ENCODE assay signal across 24 mouse cellular contexts in the genomic region with DNA sequence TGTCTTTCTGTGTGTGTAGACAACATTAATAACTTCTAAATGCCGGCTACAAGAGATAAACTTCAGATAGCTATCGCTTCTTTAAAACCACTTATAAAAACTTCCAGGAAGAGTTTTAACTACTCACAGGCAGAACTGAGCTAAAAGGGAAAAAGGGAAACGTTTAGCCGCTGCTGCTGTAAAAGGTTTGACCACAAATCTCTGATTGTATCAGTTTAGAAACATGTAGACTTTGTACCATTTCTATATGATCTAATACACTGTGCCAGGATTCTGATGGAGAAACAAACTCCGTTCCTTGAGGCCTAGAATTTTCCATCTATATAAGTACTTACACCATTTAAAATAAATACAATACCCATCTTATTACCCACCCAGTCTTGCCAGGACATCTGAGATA. TPM values are rescaled to one million over a fixed set of nuclear protein-coding genes. Genes with fewer than 3 reads are reported as not detected.
DNase-seq lines count a peak whose midpoint lies in the region; ATAC-seq lines count a peak whose summit lies in the region.
"Had no signal": no experiment of that assay in that cellular context is flagged by ENCODE, and none has a peak within 500 bp of the region (broad histone marks: within the 10 kb centered on the region; RNA-seq: fewer than 3 reads in every experiment).

No protein-coding gene starts in this region.

- no peaks in the 10 kb centered on the region for H3K9me3 ChIP-seq in heart, embryonic 16.5 days (replicated peaks; ENCODE audit: control insufficient read depth, low read length)
- H3K9me3 ChIP-seq in midbrain, embryonic 14.5 days (ENCODE audit: control insufficient read depth, low read length) = no peaks in the 10 kb centered on the region
- H3K9me3 ChIP-seq: embryonic facial prominence, embryonic 13.5 days; forebrain, embryonic 13.5 days; limb, embryonic 10.5 days; liver, embryonic 15.5 days; lung, embryonic 15.5 days had no signal

- intact Hi-C loops in heart, postnatal 25 days (cut with DNase I) = loop anchor here (10.0 kb wide), 1 partner anchor 91 kb away; no protein-coding TSS in a partner anchor

- H3K4me1 ChIP-seq in heart, embryonic 16.5 days (ENCODE audit: control insufficient read depth, insufficient read depth, low read length) = peaks cover 37% of the 10 kb centered on the region
- H3K4me1 ChIP-seq in midbrain, embryonic 14.5 days (ENCODE audit: control insufficient read depth, insufficient read depth, low read length) = peaks cover 50% of the 10 kb centered on the region

- ATAC-seq in heart, embryonic 16.5 days (replicated peaks; ENCODE audit: extremely low read depth, insufficient read depth, low FRiP score) = no peak
- ATAC-seq in CD4-positive, CD25-positive, alpha-beta regulatory T cell, adult 4 months = peak; percentile 61
- ATAC-seq in common myeloid progenitor, adult 5-6 weeks (replicated peaks; ENCODE audit: low read depth, poor library complexity, severe bottlenecking) = peak; percentile 46
- ATAC-seq in midbrain, embryonic 14.5 days (ENCODE audit: low FRiP score, low TSS enrichment) = no peak
- ATAC-seq: forebrain, embryonic 13.5 days; midbrain, embryonic 16.5 days had no signal

- H3K27me3 ChIP-seq in heart, embryonic 16.5 days (ENCODE audit: control insufficient read depth, insufficient read depth, low read length) = no peaks in the 10 kb centered on the region
- no peaks in the 10 kb centered on the region for H3K27me3 ChIP-seq in midbrain, embryonic 14.5 days (ENCODE audit: control insufficient read depth, insufficient read depth, low read length)
- H3K27me3 ChIP-seq: embryonic facial prominence, embryonic 13.5 days; forebrain, embryonic 13.5 days; liver, embryonic 15.5 days; lung, embryonic 15.5 days had no signal

- H3K4me3 ChIP-seq in heart, embryonic 16.5 days (ENCODE audit: low read length) = no peak overlapping the region
- no peak overlapping the region for H3K4me3 ChIP-seq in midbrain, embryonic 14.5 days (replicated peaks; ENCODE audit: low read depth, low read length)
- H3K4me3 ChIP-seq: embryonic facial prominence, embryonic 13.5 days; forebrain, embryonic 13.5 days; layer of hippocampus, adult 2 months; limb, embryonic 10.5 days; liver, embryonic 15.5 days; lung, embryonic 15.5 days had no signal

- no peaks in the 10 kb centered on the region for H3K36me3 ChIP-seq in heart, embryonic 16.5 days (ENCODE audit: control insufficient read depth, insufficient read depth)
- H3K36me3 ChIP-seq in midbrain, embryonic 14.5 days (ENCODE audit: control insufficient read depth, insufficient read depth, low read length) = peaks cover 6% of the 10 kb centered on the region; the same call in 1 of the 2 replicates
- H3K36me3 ChIP-seq: liver, embryonic 15.5 days; lung, embryonic 15.5 days had no signal

- H3K9ac ChIP-seq in heart, embryonic 16.5 days (ENCODE audit: low read length) = no peak overlapping the region
- H3K9ac ChIP-seq in midbrain, embryonic 14.5 days (replicated peaks; ENCODE audit: low read length) = no peak overlapping the region
- H3K9ac ChIP-seq: embryonic facial prominence, embryonic 13.5 days; forebrain, embryonic 13.5 days; liver, embryonic 15.5 days; lung, embryonic 15.5 days had no signal

- H3K4me2 ChIP-seq in heart, embryonic 16.5 days (ENCODE audit: low read depth, low read length) = peak overlapping the region; percentile 36
- no peak overlapping the region for H3K4me2 ChIP-seq in midbrain, embryonic 14.5 days (ENCODE audit: low read length)
- H3K4me2 ChIP-seq: embryonic facial prominence, embryonic 13.5 days; forebrain, embryonic 13.5 days; liver, embryonic 15.5 days; lung, embryonic 15.5 days had no signal

- 61% methylated on average over 5 of the region's 5 CpGs for WGBS in heart, embryonic 16.5 days
- WGBS in midbrain, embryonic 14.5 days = 90% methylated on average over 5 of the region's 5 CpGs

- H3K27ac ChIP-seq in heart, embryonic 16.5 days (ENCODE audit: low read length) = no peak overlapping the region
- H3K27ac ChIP-seq in midbrain, embryonic 14.5 days (replicated peaks; ENCODE audit: low read depth, low read length) = no peak overlapping the region
- H3K27ac ChIP-seq: embryonic facial prominence, embryonic 13.5 days; forebrain, embryonic 13.5 days; layer of hippocampus, adult 2 months; limb, embryonic 10.5 days; liver, embryonic 15.5 days; lung, embryonic 15.5 days had no signal

- DNase-seq in heart, postnatal 25 days (ENCODE audit: low spot score) = no peak
- no peak for DNase-seq in gastrocnemius, postnatal 4 days (ENCODE audit: low spot score in 2 of 2)
- DNase-seq in thymus, postnatal 0 days (ENCODE audit: low spot score) = no peak
- DNase-seq in midbrain, embryonic 14.5 days = no peak
- DNase-seq: adrenal gland, postnatal 10 days; cerebellum, adult 18-20 months; cerebellum, postnatal 25 days; embryo, embryonic 11 days; kidney, adult 9 months; kidney, postnatal 14 days; liver; lung, postnatal 36 days; right cerebral cortex, postnatal 4 days; thymus, postnatal 25 days had no signal

RNA-seq across cellular contexts. Expression of a gene that starts 17.4 kb away (rescaled TPM):
- polyA plus RNA-seq in heart, embryonic 16.5 days (2015; fragmentation: Nextera tagmentation; extraction: Ambion mirVana) = 23.2 and 26.5 TPM in 2 replicates
- 10 to 100 TPM; 11.7 to 12.2 TPM for total RNA-seq in heart, postnatal 25 days (2021)
- polyA plus RNA-seq in CD4-positive, CD25-positive, alpha-beta regulatory T cell, adult 4 months (2017; shearing (Covaris generic)) = 100 to 1,000 TPM; 119 to 131 TPM
- total RNA-seq in common myeloid progenitor, adult 5-6 weeks (2017) = 30.6 and 31.7 TPM in 2 replicates
- total RNA-seq in gastrocnemius, postnatal 4 days (2021) = 100 to 1,000 TPM; 103 to 104 TPM
- polyA plus RNA-seq in thymus, postnatal 0 days (2015; fragmentation: Nextera tagmentation; extraction: Ambion mirVana) = 30.0 and 34.7 TPM in 2 replicates
- 85.0 and 104 TPM in 2 replicates for polyA plus RNA-seq in midbrain, embryonic 14.5 days (2014; fragmentation: Nextera tagmentation; extraction: Ambion mirVana)

Comparison
In these comparisons a context has a peak if more than half of its experiments do, and no peak if none do; other contexts are left out.
1. ATAC-seq: peak in CD4-positive, CD25-positive, alpha-beta regulatory T cell, adult 4 months (single experiment) and common myeloid progenitor, adult 5-6 weeks (single experiment); none in heart, embryonic 16.5 days (single experiment) and midbrain, embryonic 14.5 days (single experiment).